Mouse (Mus musculus) lung, embryonic 16.5 days (tissue): Measurements from ENCODE around the gene Rnase9. TPM values are rescaled to one million over a fixed set of nuclear protein-coding genes. Genes with fewer than 3 reads are reported as not detected.
A peak's percentile ranks its signal among the peaks of the same experiment; 100 is the strongest.

ENCODE experiments used
- ATAC-seq: fragments of 200-750 bp; cut with Nextera tagmentation; 2 replicates; pipeline ENCODE4 v1.8.0; 2017; ENCODE audit warnings: low read depth, mild to moderate bottlenecking, moderate library complexity
- H3K27ac ChIP-seq: fragments of 300-500 bp; sonication (generic); 2 replicates; pipeline ENCODE4 v1.5.1; 2014; ENCODE audit warnings: mild to moderate bottlenecking, control low read depth, low read length
- H3K27me3 ChIP-seq: fragments of 300-500 bp; sonication (generic); 2 replicates; pipeline ENCODE4 v1.6.1; 2014; ENCODE audit warnings: low read depth, low read length, mixed read lengths; ENCODE audit not compliant: control insufficient read depth, insufficient read depth
- H3K36me3 ChIP-seq: fragments of 300-500 bp; sonication (generic); 2 replicates; pipeline ENCODE4 v1.6.1; 2014; ENCODE audit warnings: low read length; ENCODE audit not compliant: control insufficient read depth, insufficient read depth
- H3K4me1 ChIP-seq: fragments of 300-500 bp; sonication (generic); replicated peaks from 2 replicates; pipeline ENCODE4 v1.6.1; 2014; ENCODE audit warnings: low read length, mixed read lengths; ENCODE audit not compliant: control insufficient read depth, insufficient read depth
- H3K4me2 ChIP-seq: fragments of 300-500 bp; sonication (generic); 2 replicates; pipeline ENCODE4 v1.6.1; 2014; ENCODE audit warnings: low read depth, low read length, control low read depth
- H3K4me3 ChIP-seq: fragments of 300-500 bp; sonication (generic); 2 replicates; pipeline ENCODE4 v1.5.1; 2014; ENCODE audit warnings: mild to moderate bottlenecking, low read length, control low read depth
- H3K9ac ChIP-seq: fragments of 300-500 bp; sonication (generic); 2 replicates; pipeline ENCODE4 v1.6.1; 2014; ENCODE audit warnings: low read length, control low read depth
- H3K9me3 ChIP-seq: fragments of 300-500 bp; sonication (generic); 2 replicates; pipeline ENCODE4 v1.6.1; 2016; ENCODE audit warnings: low read length; ENCODE audit not compliant: control insufficient read depth
- WGBS: fragments of 180-500 bp; shearing (Covaris S2); extraction: QIAGEN DNeasy Blood & Tissue Kit; methylation state at CpG from one replicate; pipeline ENCODE4 v1.1.7; 2014; 5-methylcytosine and 5-hydroxymethylcytosine counted together
- polyA plus RNA-seq: library from polyadenylated mRNA; unstranded; fragments of >200 nt; fragmentation: Nextera tagmentation; extraction: Ambion mirVana; gene quantifications from 2 replicates; pipeline ENCODE4 v1.2.1, GENCODE M21; 2015

Gene Rnase9
- polyA plus RNA-seq, 1 experiment from 2014 or later, result not detected

- H3K27ac ChIP-seq, result no peak overlapping the region; the same call in 1 of the 2 replicates
- ATAC-seq, result peak; percentile 72
- peak overlapping the region; percentile 71 for H3K4me2 ChIP-seq
- peak overlapping the region; percentile 63 for H3K4me3 ChIP-seq
- no peaks in the 10 kb centered on the region for H3K9me3 ChIP-seq
- peak overlapping the region; percentile 63 for H3K9ac ChIP-seq
- no peaks in the 10 kb centered on the region for H3K36me3 ChIP-seq
- H3K4me1 ChIP-seq, result peaks cover 7% of the 10 kb centered on the region; the same call in 1 of the 2 replicates
- H3K27me3 ChIP-seq, result no peaks in the 10 kb centered on the region
- WGBS, result 1% methylated on average over 40 of the region's 40 CpGs
These were observed 41.2 kb upstream of the Rnase9 start for GRCm38 (mm10) chr14:51082599-51083581.

GRCm38 (mm10) chr14:51081035-51081434, 39.4 kb upstream of the Rnase9 start:
- no peak overlapping the region for H3K4me2 ChIP-seq
- H3K9me3 ChIP-seq, result no peaks in the 10 kb centered on the region
- no peak overlapping the region for H3K4me3 ChIP-seq
- no peaks in the 10 kb centered on the region for H3K27me3 ChIP-seq
- no peak overlapping the region for H3K9ac ChIP-seq
- no peak for ATAC-seq
- peaks cover 7% of the 10 kb centered on the region; the same call in 1 of the 2 replicates for H3K4me1 ChIP-seq
- WGBS, result 69% methylated on average over 2 of the region's 2 CpGs
- no peaks in the 10 kb centered on the region for H3K36me3 ChIP-seq
- no peak overlapping the region for H3K27ac ChIP-seq

GRCm38 (mm10) chr14:51079180-51079579, 37.5 kb upstream of the Rnase9 start:
- Histone ChIP-seq H3K27ac (no peak overlapping the region), H3K9me3 (no peaks in the 10 kb centered on the region), H3K36me3 (no peaks in the 10 kb centered on the region), H3K9ac (no peak overlapping the region), H3K27me3 (no peaks in the 10 kb centered on the region), H3K4me3 (no peak overlapping the region), H3K4me1 (peaks cover 7% of the 10 kb centered on the region; the same call in 1 of the 2 replicates), H3K4me2 (no peak overlapping the region)
- ATAC-seq, result no peak
- 85% methylated on average over 1 of the region's 1 CpGs for WGBS

GRCm38 (mm10) chr14:51074335-51074734, 32.7 kb upstream of the Rnase9 start, which contains the start of gene Olfr750:
Gene Olfr750 (minus strand): TSS chr14:51074435.
- no peak within 1 kb of the TSS for H3K27ac ChIP-seq
- no peak within 1 kb of the TSS for H3K4me3 ChIP-seq
- no peak within 1 kb of the TSS for H3K9ac ChIP-seq
- WGBS, result 88% methylated on average over 3 of the region's 3 CpGs
- H3K36me3 ChIP-seq, result no peaks in the 10 kb centered on the region
- H3K9me3 ChIP-seq, result no peaks in the 10 kb centered on the region
- no peak within 1 kb of the TSS for H3K4me2 ChIP-seq
- H3K27me3 ChIP-seq, result no peaks in the 10 kb centered on the region
- no peak for ATAC-seq
- H3K4me1 ChIP-seq, result no peaks in the 10 kb centered on the region

- 79% methylated on average over 2 of the region's 2 CpGs for WGBS
- peaks cover 3% of the 10 kb centered on the region for H3K4me1 ChIP-seq
- ATAC-seq, result no peak
These were observed 27.9 kb upstream of the Rnase9 start for GRCm38 (mm10) chr14:51069617-51070016.

GRCm38 (mm10) chr14:51068956-51069355, 27.3 kb upstream of the Rnase9 start:
- no peaks in the 10 kb centered on the region for H3K9me3 ChIP-seq
- H3K4me1 ChIP-seq, result peaks cover 3% of the 10 kb centered on the region
- H3K4me2 ChIP-seq, result no peak overlapping the region
- H3K27ac ChIP-seq, result no peak overlapping the region
- H3K9ac ChIP-seq, result no peak overlapping the region
- 62% methylated on average over 5 of the region's 5 CpGs for WGBS
- H3K27me3 ChIP-seq, result no peaks in the 10 kb centered on the region
- no peak for ATAC-seq
- H3K4me3 ChIP-seq, result no peak overlapping the region
- no peaks in the 10 kb centered on the region for H3K36me3 ChIP-seq

More at GRCm38 (mm10) chr14:51069617-51070016, 27.9 kb upstream of the Rnase9 start:
- Histone ChIP-seq H3K27ac (no peak overlapping the region), H3K9me3 (no peaks in the 10 kb centered on the region), H3K4me3 (no peak overlapping the region), H3K27me3 (no peaks in the 10 kb centered on the region), H3K4me2 (no peak overlapping the region), H3K9ac (no peak overlapping the region), H3K36me3 (no peaks in the 10 kb centered on the region)

- no peaks in the 10 kb centered on the region for H3K36me3 ChIP-seq
- no peaks in the 10 kb centered on the region for H3K9me3 ChIP-seq
- H3K4me1 ChIP-seq, result peaks cover 2% of the 10 kb centered on the region
- H3K27ac ChIP-seq, result no peak overlapping the region
- no peak overlapping the region for H3K4me2 ChIP-seq
- H3K27me3 ChIP-seq, result no peaks in the 10 kb centered on the region
- H3K9ac ChIP-seq, result no peak overlapping the region
- ATAC-seq, result no peak
- WGBS, result 92% methylated on average over 5 of the region's 5 CpGs
- H3K4me3 ChIP-seq, result no peak overlapping the region
These were observed 19.1 kb upstream of the Rnase9 start for GRCm38 (mm10) chr14:51060761-51061160.

- Histone ChIP-seq H3K9ac (no peak within 1 kb of the TSS), H3K27ac (no peak within 1 kb of the TSS), H3K9me3 (no peaks in the 10 kb centered on the region), H3K4me1 (peaks cover 2% of the 10 kb centered on the region; the same call in 1 of the 2 replicates), H3K4me3 (no peak within 1 kb of the TSS), H3K36me3 (no peaks in the 10 kb centered on the region), H3K27me3 (no peaks in the 10 kb centered on the region), H3K4me2 (peak within 1 kb of the TSS; percentile 0; the same call in 1 of the 2 replicates)
- 35% methylated on average over 9 of the region's 9 CpGs for WGBS
- no peak for ATAC-seq
These were observed 15.7 kb upstream of the Rnase9 start, which contains the start of gene Rnase12 for GRCm38 (mm10) chr14:51057401-51057831. Gene Rnase12 (minus strand): TSS chr14:51057661.
